Mouse (Mus musculus) lung, postnatal 0 days (tissue): Measurements from ENCODE around the gene Ppp2r1b. TPM values are rescaled to one million over a fixed set of nuclear protein-coding genes. Genes with fewer than 3 reads are reported as not detected.

Experiments
- ATAC-seq: fragments of 200-750 bp; cut with Nextera tagmentation; 2 replicates; pipeline ENCODE4 v1.8.0; 2017; ENCODE audit warnings: moderate library complexity
- DNase-seq: peaks from one replicate; pipeline ENCODE4 v3.0.0-alpha.2; 2016; ENCODE audit warnings: low spot score
- H3K27ac ChIP-seq: fragments of 300-500 bp; sonication (generic); 2 replicates; pipeline ENCODE4 v1.5.1; 2014; ENCODE audit warnings: antibody characterized with exemption, mild to moderate bottlenecking, low read length, mixed read lengths
- H3K27me3 ChIP-seq: fragments of 300-500 bp; sonication (generic); replicated peaks from 2 replicates; pipeline ENCODE4 v1.6.1; 2014; ENCODE audit warnings: low read length, mixed read lengths; ENCODE audit not compliant: insufficient read depth
- H3K36me3 ChIP-seq: fragments of 300-500 bp; sonication (generic); 2 replicates; pipeline ENCODE4 v1.6.1; 2014; ENCODE audit warnings: low read length, mixed read lengths; ENCODE audit not compliant: insufficient read depth
- H3K4me1 ChIP-seq: fragments of 300-500 bp; sonication (generic); 2 replicates; pipeline ENCODE4 v1.6.1; 2014; ENCODE audit warnings: antibody characterized with exemption, low read depth, low read length, mixed read lengths; ENCODE audit not compliant: insufficient read depth
- H3K4me2 ChIP-seq: fragments of 300-500 bp; sonication (generic); replicated peaks from 2 replicates; pipeline ENCODE4 v1.6.1; 2014; ENCODE audit warnings: low read depth, mild to moderate bottlenecking, low read length, moderate library complexity, mixed read lengths
- H3K4me3 ChIP-seq: fragments of 300-500 bp; sonication (generic); 2 replicates; pipeline ENCODE4 v1.5.1; 2014; ENCODE audit warnings: low read depth, low read length
- H3K9ac ChIP-seq: fragments of 300-500 bp; sonication (generic); replicated peaks from 2 replicates; pipeline ENCODE4 v1.6.1; 2014; ENCODE audit warnings: low read depth, mild to moderate bottlenecking
- H3K9me3 ChIP-seq: fragments of 300-500 bp; sonication (generic); 2 replicates; pipeline ENCODE4 v1.6.1; 2016; ENCODE audit warnings: low read length, mixed read lengths
- CTCF ChIP-seq: IDR thresholded peaks from 2 replicates; pipeline ENCODE4 v1.5.1; 2016; ENCODE audit warnings: antibody characterized with exemption, mild to moderate bottlenecking
- EP300 ChIP-seq: IDR thresholded peaks from 2 replicates; pipeline ENCODE4 v1.6.1; 2016; ENCODE audit warnings: antibody characterized with exemption, mild to moderate bottlenecking, control low read depth
- WGBS: fragments of 180-500 bp; shearing (Covaris S2); extraction: QIAGEN DNeasy Blood & Tissue Kit; methylation state at CpG from one replicate; pipeline ENCODE4 v1.1.7; 2014; 5-methylcytosine and 5-hydroxymethylcytosine counted together
- polyA plus RNA-seq: library from polyadenylated mRNA; unstranded; fragments of >200 nt; fragmentation: Nextera tagmentation; extraction: Ambion mirVana; gene quantifications from 2 replicates; pipeline ENCODE4 v1.2.1, GENCODE M21; 2015

Ppp2r1b gene
- polyA plus RNA-seq, 1 experiment from 2014 or later = 28.4 TPM

- 3% methylated on average over 43 of the region's 46 CpGs for WGBS
- DNase-seq (peak; percentile 29), ATAC-seq (peak; percentile 58)
- Histone ChIP-seq H3K4me2 (peak overlapping the region; percentile 97), H3K9ac (peak overlapping the region; percentile 48), H3K4me1 (peaks cover 5% of the 10 kb centered on the region; the same call in 1 of the 2 replicates), H3K27ac (peak overlapping the region; percentile 68), H3K27me3 (no peaks in the 10 kb centered on the region), H3K9me3 (no peaks in the 10 kb centered on the region), H3K4me3 (peak overlapping the region; percentile 74), H3K36me3 (peaks cover 5% of the 10 kb centered on the region; the same call in 1 of the 2 replicates)
- TF ChIP-seq CTCF (no peak), EP300 (no peak)
Observed at GRCm38 (mm10) chr9:50857082-50857641, 12.1 kb downstream of the Ppp2r1b start.

GRCm38 (mm10) chr9:50858681-50859080 lies 13.6 kb downstream of the Ppp2r1b start:
- peak; percentile 61 for DNase-seq
- WGBS = 77% methylated on average over 6 of the region's 6 CpGs

GRCm38 (mm10) chr9:50861119-50861839 lies 16.2 kb downstream of the Ppp2r1b start:
- no peaks in the 10 kb centered on the region for H3K27me3 ChIP-seq
- H3K36me3 ChIP-seq = peaks cover 8% of the 10 kb centered on the region; the same call in 1 of the 2 replicates
- no peak overlapping the region for H3K27ac ChIP-seq
- no peaks in the 10 kb centered on the region for H3K4me1 ChIP-seq
- H3K4me3 ChIP-seq = no peak overlapping the region
- no peak overlapping the region for H3K4me2 ChIP-seq
- no peak overlapping the region for H3K9ac ChIP-seq
- DNase-seq = no peak
- no peak for ATAC-seq
- WGBS = 92% methylated on average over 18 of the region's 18 CpGs
- TF ChIP-seq EP300 = no peak
- no peaks in the 10 kb centered on the region for H3K9me3 ChIP-seq

More at GRCm38 (mm10) chr9:50858681-50859080, 13.6 kb downstream of the Ppp2r1b start:
- peak; percentile 17; the same call in 1 of the 2 replicates for TF ChIP-seq EP300
- no peak for TF ChIP-seq CTCF
- H3K9me3 ChIP-seq = no peaks in the 10 kb centered on the region
- H3K36me3 ChIP-seq = peaks cover 8% of the 10 kb centered on the region; the same call in 1 of the 2 replicates
- no peaks in the 10 kb centered on the region for H3K27me3 ChIP-seq
- ATAC-seq = no peak; the same call in 1 of the 2 replicates
- no peaks in the 10 kb centered on the region for H3K4me1 ChIP-seq
- H3K9ac ChIP-seq = no peak overlapping the region
- no peak overlapping the region for H3K4me2 ChIP-seq
- H3K27ac ChIP-seq = no peak overlapping the region
- no peak overlapping the region for H3K4me3 ChIP-seq

- no peak for ATAC-seq
- 66% methylated on average over 4 of the region's 4 CpGs for WGBS
- no peak overlapping the region for H3K27ac ChIP-seq
Observed at GRCm38 (mm10) chr9:50863824-50864223, 18.7 kb downstream of the Ppp2r1b start.

GRCm38 (mm10) chr9:50864877-50865276 lies 19.8 kb downstream of the Ppp2r1b start:
- Histone ChIP-seq H3K36me3 (peaks cover 20% of the 10 kb centered on the region), H3K9ac (no peak overlapping the region), H3K9me3 (no peaks in the 10 kb centered on the region), H3K4me3 (no peak overlapping the region), H3K4me1 (no peaks in the 10 kb centered on the region), H3K27ac (no peak overlapping the region), H3K4me2 (no peak overlapping the region), H3K27me3 (no peaks in the 10 kb centered on the region)
- DNase-seq (peak; percentile 28), ATAC-seq (peak; percentile 52)
- no peak for TF ChIP-seq CTCF
- TF ChIP-seq EP300 = no peak
- 64% methylated on average over 5 of the region's 5 CpGs for WGBS

More at GRCm38 (mm10) chr9:50863824-50864223, 18.7 kb downstream of the Ppp2r1b start:
- no peak for DNase-seq
- Histone ChIP-seq H3K4me2 (no peak overlapping the region), H3K4me3 (no peak overlapping the region), H3K27me3 (no peaks in the 10 kb centered on the region), H3K36me3 (peaks cover 18% of the 10 kb centered on the region), H3K9ac (no peak overlapping the region), H3K9me3 (no peaks in the 10 kb centered on the region), H3K4me1 (no peaks in the 10 kb centered on the region)
- TF ChIP-seq EP300 (no peak), CTCF (no peak)

- ATAC-seq (peak; percentile 19; the same call in 1 of the 2 replicates), DNase-seq (peak; percentile 26)
- no peaks in the 10 kb centered on the region for H3K27me3 ChIP-seq
- no peak overlapping the region for H3K27ac ChIP-seq
- no peak overlapping the region for H3K4me2 ChIP-seq
- H3K36me3 ChIP-seq = peaks cover 23% of the 10 kb centered on the region
- no peaks in the 10 kb centered on the region for H3K9me3 ChIP-seq
- no peaks in the 10 kb centered on the region for H3K4me1 ChIP-seq
- H3K9ac ChIP-seq = no peak overlapping the region
- H3K4me3 ChIP-seq = no peak overlapping the region
- 70% methylated on average over 8 of the region's 8 CpGs for WGBS
- TF ChIP-seq EP300 (no peak), CTCF (no peak)
Observed at GRCm38 (mm10) chr9:50865803-50866202, 20.7 kb downstream of the Ppp2r1b start.
